Mouse (Mus musculus) gastrocnemius, adult 8-10 months (tissue): ENCODE measurements around the gene Ppp1r3d. TPM values are rescaled to one million over a fixed set of nuclear protein-coding genes. Genes with fewer than 3 reads are reported as not detected.
A peak's percentile ranks its signal among the peaks of the same experiment; 100 is the strongest.

Experiments used
- DNase-seq, 2 experiments: peaks; one replicate each; pipeline ENCODE4 v3.0.0; 2022; ENCODE audit warnings: low spot score in 2 of 2
- total RNA-seq, 4 experiments: library from RNA; stranded (reverse); gene quantifications; 2 replicates each; pipeline ENCODE4 v1.2.4; 2022

Ppp1r3d gene
- total RNA-seq, 4 experiments from 2014 or later = 2.9 to 6.2 (median 4.7) TPM

DNA sequence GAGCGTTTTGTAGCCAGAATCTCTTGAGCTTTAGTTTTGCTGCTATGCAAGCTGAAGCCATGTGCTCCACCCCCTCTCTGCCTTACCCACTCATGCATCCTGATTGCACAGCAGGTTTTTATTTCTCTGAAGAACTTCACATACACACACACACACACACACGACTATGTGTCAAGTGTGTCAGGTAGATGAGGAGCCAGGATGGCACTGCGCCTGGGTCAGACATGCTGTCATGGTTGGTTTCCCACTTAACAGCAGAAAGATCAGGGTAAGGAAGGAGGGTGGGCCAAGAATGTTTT lies 827 bp upstream of the Ppp1r3d start:
- no peak for DNase-seq

- peak in 1 of 2 experiments; percentile 23 for DNase-seq
Observed at GRCm38 (mm10) chr2:178413481-178414260, 601 bp downstream of the Ppp1r3d start.

DNA sequence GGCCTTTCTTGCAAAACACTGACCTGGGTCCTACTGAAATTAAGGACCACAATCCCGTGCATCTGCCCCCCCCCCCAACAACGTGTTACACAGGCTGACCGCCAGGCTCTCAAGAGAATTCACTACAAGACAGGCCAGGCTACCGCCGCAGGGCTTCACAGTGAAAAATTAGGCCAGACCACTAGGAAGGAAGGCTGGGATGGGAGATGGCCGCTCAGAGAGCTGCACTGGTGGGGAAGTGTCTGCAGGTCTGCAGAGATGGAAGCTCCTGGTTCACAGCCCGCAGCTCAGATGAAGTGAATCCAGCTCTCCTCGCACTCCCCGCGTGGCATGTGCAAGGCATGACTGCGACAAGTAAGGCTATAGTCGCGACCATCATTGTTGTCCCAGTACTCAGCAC lies 1.2 kb downstream of the Ppp1r3d start:
- DNase-seq = no peak

GRCm38 (mm10) chr2:178412598-178412997 lies 1.7 kb downstream of the Ppp1r3d start:
- DNase-seq = peak; percentile 63 to 70

- no peak for DNase-seq
Observed at GRCm38 (mm10) chr2:178410286-178410685, 4.0 kb downstream of the Ppp1r3d start.

- no peak for DNase-seq
Observed at GRCm38 (mm10) chr2:178409024-178409423, 5.2 kb downstream of the Ppp1r3d start.

DNA sequence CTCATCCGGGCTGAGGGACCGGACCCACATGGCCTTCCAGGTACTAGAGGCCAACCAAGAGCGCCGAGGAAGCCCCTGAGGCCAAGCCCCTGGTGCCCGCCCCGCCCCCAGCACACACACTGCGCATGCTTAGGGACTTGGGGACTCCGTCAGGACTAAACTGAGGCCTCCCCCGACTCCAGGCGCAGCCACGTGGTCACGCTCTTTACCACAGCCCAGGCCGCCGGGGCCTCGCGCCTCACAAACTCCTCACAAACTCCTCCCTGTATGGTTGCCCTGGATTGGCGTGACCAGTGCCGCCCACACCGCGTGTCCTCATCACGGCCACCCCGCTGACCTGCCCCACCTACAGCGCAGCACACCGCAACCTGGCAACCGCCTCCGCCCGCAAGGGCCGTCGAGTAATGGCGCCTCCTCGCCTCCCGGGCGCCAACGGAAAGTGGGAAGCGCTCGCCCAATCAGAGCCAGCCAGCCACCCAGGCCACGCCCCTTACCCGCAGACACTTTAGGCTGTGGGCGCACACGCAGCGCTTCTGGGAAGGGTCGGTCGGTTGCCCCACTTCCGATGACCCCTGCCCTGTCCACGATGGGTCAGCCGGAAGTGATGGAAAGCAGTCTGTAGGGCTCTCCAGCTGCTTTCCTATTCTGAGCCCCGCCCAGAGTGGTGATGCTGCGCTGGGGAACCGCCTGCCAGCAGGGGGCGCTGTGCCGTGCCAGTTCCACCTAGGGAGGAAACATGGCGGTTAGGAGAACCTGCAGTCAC lies 7.0 kb downstream of the Ppp1r3d start, which contains the start of gene Sycp2:
Gene Sycp2 (minus strand): TSS at position 633 of the 763 bp plus-strand sequence.
- no peak for DNase-seq

Other genes with a start within 250 kb of the Ppp1r3d start
- not detected for gene Sycp2, start 6.8 kb downstream of the Ppp1r3d start, total RNA-seq
- gene Fam217b, start 52 bp upstream of the Ppp1r3d start, total RNA-seq = 1 to 10 TPM; 2.3 to 5.5 (median 2.6) TPM
- not detected for gene Cdh26, start 16.1 kb upstream of the Ppp1r3d start, total RNA-seq